Comparison of ENCODE assay signal across 8 mouse cellular contexts in the genomic region with DNA sequence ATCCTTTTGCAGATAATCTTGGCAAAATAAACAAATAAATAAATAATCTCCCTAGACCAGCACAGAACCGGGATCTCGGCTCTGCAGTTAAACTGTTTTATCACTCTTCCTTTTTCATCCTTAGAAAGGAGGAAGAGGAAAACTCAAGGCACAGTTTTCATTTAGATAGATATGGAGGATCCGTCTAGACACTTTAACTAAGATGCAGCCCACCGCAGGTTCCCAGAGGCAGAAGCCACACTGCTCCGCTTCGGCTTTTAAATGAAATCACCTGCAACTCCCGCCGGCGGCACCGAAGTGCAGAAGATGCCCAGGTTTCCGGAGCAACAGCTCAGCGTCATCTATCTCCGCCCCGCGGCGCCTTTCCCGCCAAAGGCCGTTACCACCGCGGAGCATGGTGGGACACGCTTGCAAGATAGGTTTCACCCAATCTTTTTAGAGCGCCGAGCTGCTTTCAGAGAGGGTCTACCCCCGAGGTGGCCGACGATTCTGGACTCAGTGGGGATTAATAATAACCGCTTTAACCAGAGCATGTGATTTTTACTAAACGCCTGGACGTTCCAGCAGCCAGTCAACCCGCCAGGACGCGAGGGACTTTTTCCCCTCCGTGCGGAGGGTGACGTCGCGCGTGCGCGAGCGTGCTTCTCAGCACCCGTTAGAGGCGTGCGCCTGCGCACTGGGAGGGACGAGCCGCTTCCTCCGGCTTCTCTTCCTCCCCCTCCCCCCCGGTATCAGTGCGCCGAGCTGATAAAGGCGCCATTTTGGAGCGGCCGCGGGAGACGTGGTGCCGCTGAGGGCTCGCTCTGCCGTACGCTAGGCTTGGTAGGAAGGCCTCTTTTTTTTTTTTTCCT. TPM values are rescaled to one million over a fixed set of nuclear protein-coding genes. Genes with fewer than 3 reads are reported as not detected.
A peak's percentile ranks its signal among the peaks of the same experiment; 100 is the strongest.
DNase-seq lines count a peak whose midpoint lies in the region; ATAC-seq and TF ChIP-seq lines count a peak whose summit lies in the region.

A gene (plus strand): TSS at position 430 of the 851 bp plus-strand sequence.

- no peaks in the 10 kb centered on the region for H3K27me3 ChIP-seq in embryonic facial prominence, embryonic 14.5 days (replicated peaks; ENCODE audit: control insufficient read depth, insufficient read depth, low read length)
- H3K27me3 ChIP-seq in heart, adult 2 months (ENCODE audit: control insufficient read depth, insufficient read depth, low read length) = no peaks in the 10 kb centered on the region
- H3K27me3 ChIP-seq in limb, embryonic 13.5 days = no peaks in the 10 kb centered on the region
- H3K27me3 ChIP-seq in midbrain, embryonic 16.5 days (ENCODE audit: control insufficient read depth, insufficient read depth, low read depth, low read length) = no peaks in the 10 kb centered on the region

- TF ChIP-seq EP300 in heart, adult 2 months (IDR thresholded peaks at IDR 0.05; ENCODE audit: insufficient read depth, low read depth, low read length) = peak; percentile 82

- peaks cover 3% of the 10 kb centered on the region for H3K79me2 ChIP-seq in heart, adult 2 months (replicated peaks; ENCODE audit: control insufficient read depth, insufficient read depth, low read length)

- DNase-seq in 3T3-L1 (ENCODE audit: low read depth, low spot score) = peak; percentile 96
- DNase-seq in adrenal gland, postnatal 4 days (ENCODE audit: low spot score in 2 of 2) = peak; percentile 97 to 98
- peak; percentile 99 for DNase-seq in embryonic facial prominence, embryonic 14.5 days (ENCODE audit: low spot score)
- peak; percentile 97 to 99 for DNase-seq in heart, adult 2 months
- DNase-seq in kidney, adult 8-10 months = peak; percentile 97
- peak; percentile 96 to 99 for DNase-seq in spleen, postnatal 10 days (ENCODE audit: low spot score in 2 of 2)

- peaks cover 30% of the 10 kb centered on the region for H3K36me3 ChIP-seq in embryonic facial prominence, embryonic 14.5 days (ENCODE audit: control insufficient read depth, insufficient read depth, low read length)
- H3K36me3 ChIP-seq in heart, adult 2 months (ENCODE audit: control insufficient read depth, insufficient read depth, low read length) = peaks cover 24% of the 10 kb centered on the region
- peaks cover 27% of the 10 kb centered on the region for H3K36me3 ChIP-seq in limb, embryonic 13.5 days
- H3K36me3 ChIP-seq in midbrain, embryonic 16.5 days (ENCODE audit: control insufficient read depth, insufficient read depth, low read length) = peaks cover 10% of the 10 kb centered on the region; the same call in 1 of the 2 replicates

- H3K9ac ChIP-seq in embryonic facial prominence, embryonic 14.5 days (ENCODE audit: low read depth, low read length) = peak within 1 kb of the TSS; percentile 98
- H3K9ac ChIP-seq in heart, adult 2 months (ENCODE audit: low read depth, low read length) = peak within 1 kb of the TSS; percentile 99
- peak within 1 kb of the TSS; percentile 100 for H3K9ac ChIP-seq in limb, embryonic 13.5 days
- peak within 1 kb of the TSS; percentile 99 for H3K9ac ChIP-seq in midbrain, embryonic 16.5 days (ENCODE audit: low read depth, low read length)

- H3K4me1 ChIP-seq in embryonic facial prominence, embryonic 14.5 days (ENCODE audit: control insufficient read depth, insufficient read depth, low read length) = peaks cover 19% of the 10 kb centered on the region
- H3K4me1 ChIP-seq in heart, adult 2 months (ENCODE audit: control insufficient read depth, insufficient read depth, low read length) = peaks cover 6% of the 10 kb centered on the region
- H3K4me1 ChIP-seq in limb, embryonic 13.5 days = peaks cover 28% of the 10 kb centered on the region
- H3K4me1 ChIP-seq in midbrain, embryonic 16.5 days (ENCODE audit: control insufficient read depth, insufficient read depth, low read length) = peaks cover 30% of the 10 kb centered on the region

- no peaks in the 10 kb centered on the region for H3K9me3 ChIP-seq in embryonic facial prominence, embryonic 14.5 days (ENCODE audit: control insufficient read depth, low read length)
- no peaks in the 10 kb centered on the region for H3K9me3 ChIP-seq in limb, embryonic 13.5 days
- no peaks in the 10 kb centered on the region for H3K9me3 ChIP-seq in midbrain, embryonic 16.5 days (replicated peaks; ENCODE audit: control insufficient read depth, low read length, poor library complexity, severe bottlenecking)

- H3K27ac ChIP-seq in embryonic facial prominence, embryonic 14.5 days (replicated peaks; ENCODE audit: low read depth, low read length) = peak within 1 kb of the TSS; percentile 100
- H3K27ac ChIP-seq in heart, adult 2 months = peak within 1 kb of the TSS; percentile 99
- H3K27ac ChIP-seq in limb, embryonic 13.5 days = peak within 1 kb of the TSS; percentile 100
- peak within 1 kb of the TSS; percentile 100 for H3K27ac ChIP-seq in midbrain, embryonic 16.5 days (ENCODE audit: low read length)

- peak within 1 kb of the TSS; percentile 83 for H3K4me2 ChIP-seq in embryonic facial prominence, embryonic 14.5 days (ENCODE audit: low read depth, low read length)
- H3K4me2 ChIP-seq in limb, embryonic 13.5 days (replicated peaks) = peak within 1 kb of the TSS; percentile 87
- H3K4me2 ChIP-seq in midbrain, embryonic 16.5 days (ENCODE audit: low read length) = peak within 1 kb of the TSS; percentile 80

- peak within 1 kb of the TSS; percentile 93 for H3K4me3 ChIP-seq in embryonic facial prominence, embryonic 14.5 days (ENCODE audit: low read depth, low read length)
- H3K4me3 ChIP-seq in heart, adult 2 months = peak within 1 kb of the TSS; percentile 98
- H3K4me3 ChIP-seq in limb, embryonic 13.5 days = peak within 1 kb of the TSS; percentile 98
- peak within 1 kb of the TSS; percentile 97 for H3K4me3 ChIP-seq in midbrain, embryonic 16.5 days (ENCODE audit: low read depth, low read length)

- peak; percentile 94 for ATAC-seq in embryonic facial prominence, embryonic 14.5 days (ENCODE audit: low read depth)
- peak; percentile 95 for ATAC-seq in limb, embryonic 13.5 days (ENCODE audit: low FRiP score, low read depth)
- peak; percentile 92 for ATAC-seq in midbrain, embryonic 16.5 days

- WGBS in embryonic facial prominence, embryonic 14.5 days = under 1% methylated on average over 46 of the region's 60 CpGs
- under 1% methylated on average over 60 of the region's 60 CpGs for WGBS in heart, adult 2 months
- WGBS in limb, embryonic 13.5 days = under 1% methylated on average over 60 of the region's 60 CpGs
- under 1% methylated on average over 59 of the region's 60 CpGs for whole genome bisulfite sequencing in midbrain, embryonic 16.5 days

- peak; percentile 92 for TF ChIP-seq POLR2A in heart, adult 2 months (IDR thresholded peaks at IDR 0.05; ENCODE audit: insufficient read depth, low read depth, low read length)

- no peak for TF ChIP-seq CTCF in heart, adult 2 months (IDR thresholded peaks at IDR 0.05)

- intact Hi-C loops in heart, adult 2 months (cut with DNase I) = loop anchor here (1.0 to 5.0 kb wide), 3 partner anchors 61 to 775 kb away; no protein-coding TSS in a partner anchor

RNA-seq across cellular contexts. Expression of the gene that starts here (rescaled TPM):
- total RNA-seq in adrenal gland, postnatal 4 days (2021) = 100 to 1,000 TPM; 299 to 343 TPM
- 291 and 327 TPM in 2 replicates for polyA plus RNA-seq in embryonic facial prominence, embryonic 14.5 days (2014; fragmentation: Nextera tagmentation; extraction: Ambion mirVana)
- 10 to 100 TPM; 99.5 to 99.7 TPM for total RNA-seq in heart, adult 2 months (2021)
- polyA plus RNA-seq in heart, adult 2 months (2012; rRNA removed) = 39.3 and 86.5 TPM in 2 replicates
- 340 and 357 TPM in 2 replicates for polyA plus RNA-seq in limb, embryonic 13.5 days (2015; fragmentation: Nextera tagmentation; extraction: Ambion mirVana)
- 200 and 230 TPM in 2 replicates for polyA plus RNA-seq in midbrain, embryonic 16.5 days (2015; fragmentation: Nextera tagmentation; extraction: Ambion mirVana)

Comparison
In these comparisons a context has a peak if more than half of its experiments do, and no peak if none do; other contexts are left out.
1. Peak in every context shown above with its lines: DNase-seq, ATAC-seq, H3K4me3 ChIP-seq and H3K27ac ChIP-seq.